Mouse (Mus musculus) liver, adult 2 months (tissue): ENCODE measurements around the gene Card19.

ENCODE experiments used
- CTCF ChIP-seq: fragments of 200-500 bp; IDR thresholded peaks from 2 replicates; pipeline ENCODE4 v1.5.1; 2011; ENCODE audit warnings: low read depth, low read length, control low read depth
- POLR2A ChIP-seq: fragments of 200-500 bp; IDR thresholded peaks from 2 replicates; pipeline ENCODE4 v1.6.1; 2011; ENCODE audit warnings: low read length, control low read depth; ENCODE audit not compliant: insufficient read depth; ENCODE audit errors: extremely low read depth

DNA sequence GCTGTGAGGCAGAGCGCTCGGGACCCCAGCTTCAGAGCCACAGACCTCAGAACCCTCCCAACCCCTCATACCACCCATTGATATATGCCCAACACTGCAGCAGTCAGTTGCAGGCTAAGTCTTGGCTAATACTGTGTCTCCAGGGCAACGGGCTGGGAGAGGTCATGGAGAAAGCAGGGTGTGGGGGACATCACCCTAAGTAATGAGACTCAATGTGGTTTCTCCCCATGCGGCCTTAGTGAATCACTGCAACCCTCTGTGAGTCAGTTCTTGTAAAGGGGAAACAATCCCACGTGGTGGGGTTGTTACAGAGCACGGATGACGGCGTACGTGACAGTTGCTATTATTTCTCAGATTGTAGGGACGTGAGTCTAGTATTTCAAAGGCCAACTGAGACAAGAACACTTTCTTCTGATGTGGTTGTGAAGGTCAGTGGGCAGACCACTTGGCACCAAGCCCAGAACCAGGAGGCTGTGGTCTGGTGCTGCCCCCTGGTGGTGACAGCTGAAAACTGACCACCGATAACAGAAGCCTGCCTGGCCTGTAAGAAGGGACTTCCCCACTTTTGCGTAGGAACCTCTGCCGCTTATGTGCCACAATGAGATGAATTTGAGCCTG lies 10.3 kb downstream of the Card19 start:
- TF ChIP-seq CTCF (peak; percentile 98), POLR2A (no peak)
